Mouse (Mus musculus): ENCODE data around the gene 1700109H08Rik. TPM values are rescaled to one million over a fixed set of nuclear protein-coding genes. Genes with fewer than 3 reads are reported as not detected.
A peak's percentile ranks its signal among the peaks of the same experiment; 100 is the strongest.
"Not testable (repeated sequence)": the region's sequence is repeated elsewhere in the genome, so short reads cannot be mapped to it uniquely, and the experiment has no call there.

The 1700109H08Rik gene
- 8.0 and 10.8 TPM in 2 replicates for polyA plus RNA-seq (2011; ENCODE audit: insufficient read length, low read depth, missing spikeins)

GRCm38 (mm10) chr5:3571266-3571665 is at the start of gene 1700109H08Rik:
TSS of gene 1700109H08Rik (plus strand) at chr5:3571566.
- H3K4me3 ChIP-seq (ENCODE audit: insufficient read depth, low read length) = no peak within 1 kb of the TSS
- no peak within 1 kb of the TSS for H3K27ac ChIP-seq (ENCODE audit: insufficient read depth, low read length)
- TF ChIP-seq CTCF (IDR thresholded peaks at IDR 0.05; ENCODE audit: borderline replicate concordance, insufficient read depth, low read length) (no peak), POLR2A (IDR thresholded peaks at IDR 0.05; ENCODE audit: low read depth, low read length) (no peak)
- H3K4me1 ChIP-seq (ENCODE audit: control insufficient read depth, insufficient read depth, low read length) = no peaks in the 10 kb centered on the region

GRCm38 (mm10) chr5:3521741-3522140 is 49.6 kb upstream of the 1700109H08Rik start:
- TF ChIP-seq POLR2A (IDR thresholded peaks at IDR 0.05; ENCODE audit: low read depth, low read length) (no peak), CTCF (IDR thresholded peaks at IDR 0.05; ENCODE audit: borderline replicate concordance, insufficient read depth, low read length) (no peak)
- Histone ChIP-seq H3K27ac (ENCODE audit: insufficient read depth, low read length) (no peak overlapping the region), H3K4me1 (ENCODE audit: control insufficient read depth, insufficient read depth, low read length) (no peaks in the 10 kb centered on the region), H3K4me3 (ENCODE audit: insufficient read depth, low read length) (no peak overlapping the region)

- no peaks in the 10 kb centered on the region for H3K4me1 ChIP-seq (ENCODE audit: control insufficient read depth, insufficient read depth, low read length)
- no peak overlapping the region for H3K4me3 ChIP-seq (ENCODE audit: insufficient read depth, low read length)
- no peak overlapping the region for H3K27ac ChIP-seq (ENCODE audit: insufficient read depth, low read length)
- TF ChIP-seq POLR2A (IDR thresholded peaks at IDR 0.05; ENCODE audit: low read depth, low read length) = no peak
- no peak for TF ChIP-seq CTCF (IDR thresholded peaks at IDR 0.05; ENCODE audit: borderline replicate concordance, insufficient read depth, low read length)
Measured at GRCm38 (mm10) chr5:3522826-3523225, 48.5 kb upstream of the 1700109H08Rik start.

GRCm38 (mm10) chr5:3527041-3527691 is 44.2 kb upstream of the 1700109H08Rik start:
- Histone ChIP-seq H3K4me1 (ENCODE audit: control insufficient read depth, insufficient read depth, low read length) (0 out of 2 replicates have a peak, but pooled peaks cover 3% of the 10 kb centered on the region), H3K4me3 (ENCODE audit: insufficient read depth, low read length) (no peak overlapping the region), H3K27ac (ENCODE audit: insufficient read depth, low read length) (no peak overlapping the region)
- no peak for TF ChIP-seq CTCF (IDR thresholded peaks at IDR 0.05; ENCODE audit: borderline replicate concordance, insufficient read depth, low read length)
- no peak for TF ChIP-seq POLR2A (IDR thresholded peaks at IDR 0.05; ENCODE audit: low read depth, low read length)

- Histone ChIP-seq H3K4me3 (ENCODE audit: insufficient read depth, low read length) (no peak overlapping the region), H3K4me1 (ENCODE audit: control insufficient read depth, insufficient read depth, low read length) (0 out of 2 replicates have a peak, but pooled peaks cover 3% of the 10 kb centered on the region), H3K27ac (ENCODE audit: insufficient read depth, low read length) (no peak overlapping the region)
- TF ChIP-seq POLR2A (IDR thresholded peaks at IDR 0.05; ENCODE audit: low read depth, low read length) (no peak), CTCF (IDR thresholded peaks at IDR 0.05; ENCODE audit: borderline replicate concordance, insufficient read depth, low read length) (no peak)
Measured at GRCm38 (mm10) chr5:3529585-3530189, 41.7 kb upstream of the 1700109H08Rik start.

- H3K4me1 ChIP-seq (ENCODE audit: control insufficient read depth, insufficient read depth, low read length); H3K4me3 ChIP-seq (ENCODE audit: insufficient read depth, low read length); H3K27ac ChIP-seq (ENCODE audit: insufficient read depth, low read length): not testable (repeated sequence)
Measured at GRCm38 (mm10) chr5:3532048-3532447, 39.3 kb upstream of the 1700109H08Rik start.

- TF ChIP-seq POLR2A (IDR thresholded peaks at IDR 0.05; ENCODE audit: low read depth, low read length) = no peak
- TF ChIP-seq CTCF (IDR thresholded peaks at IDR 0.05; ENCODE audit: borderline replicate concordance, insufficient read depth, low read length) = no peak
- Histone ChIP-seq H3K4me1 (ENCODE audit: control insufficient read depth, insufficient read depth, low read length) (no peaks in the 10 kb centered on the region; the same call in 1 of the 2 replicates), H3K27ac (ENCODE audit: insufficient read depth, low read length) (no peak overlapping the region), H3K4me3 (ENCODE audit: insufficient read depth, low read length) (no peak overlapping the region)
Measured at GRCm38 (mm10) chr5:3536592-3537212, 34.7 kb upstream of the 1700109H08Rik start.

GRCm38 (mm10) chr5:3538505-3539472 is 32.6 kb upstream of the 1700109H08Rik start:
- Histone ChIP-seq H3K27ac (ENCODE audit: insufficient read depth, low read length) (peak overlapping the region; percentile 86), H3K4me1 (ENCODE audit: control insufficient read depth, insufficient read depth, low read length) (no peaks in the 10 kb centered on the region; the same call in 1 of the 2 replicates), H3K4me3 (ENCODE audit: insufficient read depth, low read length) (no peak overlapping the region)
- no peak for TF ChIP-seq POLR2A (IDR thresholded peaks at IDR 0.05; ENCODE audit: low read depth, low read length)
- TF ChIP-seq CTCF (IDR thresholded peaks at IDR 0.05; ENCODE audit: borderline replicate concordance, insufficient read depth, low read length) = no peak

GRCm38 (mm10) chr5:3541871-3542270 is 29.5 kb upstream of the 1700109H08Rik start:
- H3K4me3 ChIP-seq (ENCODE audit: insufficient read depth, low read length) = no peak overlapping the region
- H3K27ac ChIP-seq (ENCODE audit: insufficient read depth, low read length) = no peak overlapping the region
- TF ChIP-seq POLR2A (IDR thresholded peaks at IDR 0.05; ENCODE audit: low read depth, low read length) = no peak
- no peak for TF ChIP-seq CTCF (IDR thresholded peaks at IDR 0.05; ENCODE audit: borderline replicate concordance, insufficient read depth, low read length)
- peaks cover 7% of the 10 kb centered on the region for H3K4me1 ChIP-seq (ENCODE audit: control insufficient read depth, insufficient read depth, low read length)
